Mouse (Mus musculus) CD8-positive naive resting alpha-beta T cell, adult 2 months (primary cell): ENCODE data around the gene 1700006A11Rik.
"Not testable (repeated sequence)": the region's sequence is repeated elsewhere in the genome, so short reads cannot be mapped to it uniquely, and the experiment has no call there.

Experiments used
- DNase-seq, 2 experiments: peaks; one replicate each; pipeline ENCODE4 v3.0.0; 2022; ENCODE audit warnings: low read depth in 2 of 2, low spot score in 2 of 2

The 1700006A11Rik gene

GRCm38 (mm10) chr3:124425940-124426339 lies at the start of gene 1700006A11Rik:
1700006A11Rik (minus strand) TSS chr3:124426040.
- no peak for DNase-seq

- not testable (repeated sequence) for DNase-seq
Observed at GRCm38 (mm10) chr3:124474291-124474690, 48.5 kb upstream of the 1700006A11Rik start.

DNA sequence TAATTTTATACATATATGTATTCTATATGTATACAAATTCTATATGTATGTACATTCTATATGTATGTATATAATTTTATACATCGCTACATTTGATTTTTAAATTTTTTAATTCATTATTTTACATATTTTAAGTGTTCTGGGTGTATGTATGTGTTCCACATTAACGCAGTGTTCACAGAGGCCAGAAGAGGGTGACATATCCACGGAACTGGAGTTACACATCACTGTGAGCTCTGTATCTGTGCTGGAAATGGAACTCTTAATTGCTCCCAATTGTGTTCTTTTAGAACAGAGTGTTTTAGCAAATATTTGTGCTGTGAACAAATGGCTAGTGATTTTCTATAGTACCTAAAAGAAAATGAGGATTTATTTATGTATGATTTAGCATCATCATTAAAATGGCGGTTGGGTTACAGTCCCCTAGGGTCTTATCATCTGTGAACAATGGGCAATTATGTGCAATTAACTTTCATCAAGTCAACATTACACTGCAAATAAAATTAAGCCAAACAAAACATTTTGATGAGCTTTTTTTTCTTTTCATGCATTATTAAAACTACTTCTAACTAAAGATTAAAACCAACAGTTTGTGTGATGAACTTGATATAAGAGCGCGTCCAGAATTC lies 40.4 kb upstream of the 1700006A11Rik start:
- DNase-seq = no peak

DNA sequence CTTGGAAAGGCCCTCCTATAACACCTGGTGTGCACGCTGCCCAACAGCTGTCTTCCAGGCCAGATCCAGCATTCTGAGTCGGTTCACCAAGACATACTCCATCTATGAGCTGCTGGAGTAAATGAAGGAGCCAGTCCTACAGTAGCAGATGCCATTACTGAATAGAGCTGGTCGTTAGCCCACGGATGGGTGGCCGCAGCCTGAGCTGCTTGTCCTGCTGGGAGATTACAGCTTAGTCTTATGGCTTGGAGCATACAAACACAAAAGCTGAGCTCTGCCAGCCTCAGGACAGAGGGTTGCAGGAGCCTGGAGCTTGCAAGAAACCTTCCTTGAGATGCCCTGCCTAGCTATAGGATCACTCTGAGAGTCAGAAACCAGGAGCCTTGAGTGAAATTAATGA lies 33.6 kb downstream of the 1700006A11Rik start:
- no peak for DNase-seq

- DNase-seq = no peak
Observed at GRCm38 (mm10) chr3:124390101-124390500, 35.7 kb downstream of the 1700006A11Rik start.

DNA sequence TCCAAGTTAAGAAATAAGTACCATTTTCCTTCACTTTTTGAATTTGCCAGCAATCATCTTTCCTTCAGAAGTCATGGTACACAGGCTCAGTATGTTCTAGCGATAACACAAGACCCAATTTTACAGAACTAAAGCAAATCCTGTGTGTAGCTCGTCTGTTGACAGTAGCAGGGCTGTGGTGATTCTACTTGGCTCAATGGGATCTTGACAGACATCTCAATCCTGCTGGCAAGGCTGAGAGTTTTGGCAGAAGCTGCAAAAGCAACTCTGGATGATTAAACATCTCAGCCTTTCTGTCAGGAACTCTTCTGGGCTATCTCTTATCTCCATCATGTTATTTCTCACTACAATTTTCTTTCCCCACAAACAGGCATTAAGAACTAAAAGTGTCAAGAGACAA lies 36.2 kb downstream of the 1700006A11Rik start:
- DNase-seq = no peak

DNA sequence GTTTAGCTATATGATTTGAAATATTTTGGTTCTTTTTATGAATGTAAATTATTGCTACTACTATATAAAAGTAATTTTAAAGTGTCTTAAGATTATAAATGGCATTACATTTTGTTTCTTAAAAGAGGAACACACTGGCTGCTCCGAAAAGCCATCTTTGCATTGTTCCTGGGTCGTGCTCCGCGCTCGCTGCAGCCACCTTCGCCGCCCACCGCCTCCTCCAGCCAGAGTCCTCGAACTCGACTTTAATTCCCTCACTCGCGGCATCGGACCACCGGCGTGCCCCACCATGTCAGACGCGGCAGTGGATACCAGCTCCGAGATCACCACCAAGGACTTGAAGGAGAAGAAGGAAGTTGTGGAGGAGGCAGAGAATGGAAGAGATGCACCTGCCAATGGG lies 40.5 kb downstream of the 1700006A11Rik start:
- DNase-seq = not testable (repeated sequence)

DNA sequence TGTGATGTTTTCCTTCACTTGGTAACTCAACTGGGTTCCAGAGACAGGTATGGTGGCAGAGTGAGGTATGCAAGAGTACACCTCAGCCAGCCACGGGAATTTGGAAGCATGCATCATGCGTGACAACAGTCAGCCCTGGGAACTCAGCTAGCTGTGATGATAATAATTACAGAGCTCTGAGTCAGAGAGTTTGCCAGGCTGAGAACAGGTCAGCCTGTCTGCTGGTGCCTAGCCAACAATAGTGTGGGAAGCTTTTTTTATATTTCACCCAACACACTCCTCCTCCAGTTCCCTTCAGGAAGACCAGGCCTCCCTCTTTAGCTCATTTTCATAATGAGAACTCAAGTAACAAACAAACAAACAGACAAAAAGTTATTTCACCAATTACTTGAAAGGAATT lies 53.8 kb downstream of the 1700006A11Rik start:
- DNase-seq = no peak

DNA sequence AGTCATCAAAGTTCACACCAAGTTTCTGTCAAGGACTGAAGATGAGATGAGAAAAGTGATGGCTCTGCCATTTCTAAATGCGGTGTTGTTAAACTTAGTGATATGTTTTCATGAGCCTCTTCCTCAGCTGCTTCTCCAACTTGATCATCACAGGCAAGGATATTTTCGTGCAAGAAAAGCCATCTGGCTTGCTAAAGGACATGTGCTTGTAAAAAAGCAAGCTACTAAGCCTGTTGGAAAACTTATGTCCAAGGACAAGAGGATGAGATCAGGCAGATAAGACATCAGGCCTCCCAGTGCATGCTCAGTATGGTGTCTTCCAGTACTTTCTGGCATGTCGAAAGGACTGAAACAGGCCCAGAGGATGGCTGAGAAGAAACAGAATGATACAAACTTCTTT lies 68.3 kb downstream of the 1700006A11Rik start:
- no peak for DNase-seq
